Mouse (Mus musculus) myocyte (in vitro differentiated cells): ENCODE results near the gene Phf21a.

Source experiments
- CEBPB ChIP-seq: IDR thresholded peaks from 2 replicates; pipeline ENCODE4 v1.6.1; 2011; ENCODE audit warnings: mild to moderate bottlenecking, moderate library complexity; ENCODE audit not compliant: poor library complexity, insufficient read depth, severe bottlenecking
- MAX ChIP-seq: IDR thresholded peaks from one replicate; pipeline ENCODE4 v1.6.1; 2011; ENCODE audit warnings: low read depth, mild to moderate bottlenecking, control low read depth
- MYOD1 ChIP-seq, 3 experiments: IDR thresholded peaks; one replicate each; pipeline ENCODE4 v1.6.1; 2011; ENCODE audit warnings: control low read depth in 2 of 3, low read depth in 2 of 3, mild to moderate bottlenecking in 2 of 3, moderate library complexity in 1 of 3; ENCODE audit not compliant: insufficient read length in 2 of 3, control insufficient read depth in 1 of 3
- MYOG ChIP-seq, 3 experiments: IDR thresholded peaks; one replicate each; pipeline ENCODE4 v1.6.1; 2011; ENCODE audit warnings: control low read depth in 2 of 3, low read depth in 2 of 3, mild to moderate bottlenecking in 2 of 3; ENCODE audit not compliant: insufficient read length in 2 of 3, control insufficient read depth in 1 of 3, insufficient read depth in 1 of 3
- POLR2A ChIP-seq: IDR thresholded peaks from one replicate; pipeline ENCODE4 v1.6.1; 2011; ENCODE audit warnings: low read depth, mild to moderate bottlenecking, control low read depth, moderate library complexity; ENCODE audit not compliant: insufficient read length
- POLR2AphosphoS2 ChIP-seq: IDR thresholded peaks from one replicate; pipeline ENCODE4 v1.6.1; 2011; ENCODE audit warnings: low read depth, control low read depth; ENCODE audit not compliant: insufficient read length
- SRF ChIP-seq: IDR thresholded peaks from one replicate; pipeline ENCODE4 v1.6.1; 2011; ENCODE audit warnings: low read depth; ENCODE audit not compliant: control insufficient read depth, insufficient read length
- TCF12 ChIP-seq: IDR thresholded peaks from one replicate; pipeline ENCODE4 v1.6.1; 2011; ENCODE audit warnings: mild to moderate bottlenecking, control low read depth; ENCODE audit not compliant: poor library complexity, insufficient read depth, severe bottlenecking
- TCF3 ChIP-seq: IDR thresholded peaks from one replicate; pipeline ENCODE4 v1.6.1; 2011; ENCODE audit warnings: low read depth, control low read depth; ENCODE audit not compliant: insufficient read length
- USF1 ChIP-seq: IDR thresholded peaks from one replicate; pipeline ENCODE4 v1.6.1; 2011; ENCODE audit warnings: low read depth, mild to moderate bottlenecking, control low read depth, moderate library complexity

GRCm38 (mm10) chr2:92327601-92328000 is 234.7 kb downstream of the Phf21a start:
- TF ChIP-seq POLR2A (no peak), POLR2AphosphoS2 (no peak), TCF12 (no peak), MYOG (IDR thresholded peaks at IDR 0.05; ENCODE audit: control insufficient read depth in 1 of 3, insufficient read depth in 1 of 3, insufficient read length in 2 of 3, low read depth in 2 of 3) (no peak), USF1 (no peak), TCF3 (no peak), MAX (no peak), CEBPB (no peak), SRF (no peak), MYOD1 (IDR thresholded peaks at IDR 0.05; ENCODE audit: control insufficient read depth in 1 of 3, insufficient read length in 2 of 3, low read depth in 2 of 3) (no peak)
